Mouse (Mus musculus) G1E (cell line): ENCODE data around the gene Dbil5.

Experiments used
- CTCF ChIP-seq: IDR thresholded peaks from 2 replicates; pipeline ENCODE4 v1.5.1; 2012; ENCODE audit warnings: low read depth, low read length, inconsistent platforms, mixed read lengths
- GATA1 ChIP-seq: IDR thresholded peaks from 2 replicates; pipeline ENCODE4 v1.6.1; 2012; ENCODE audit warnings: borderline replicate concordance, low read length, inconsistent platforms, mixed read lengths
- POLR2AphosphoS5 ChIP-seq: IDR thresholded peaks from 2 replicates; pipeline ENCODE4 v1.6.1; 2012; ENCODE audit warnings: low read depth, low read length, inconsistent platforms; ENCODE audit not compliant: insufficient replicate concordance

GRCm38 (mm10) chr11:76180146-76180540 lies 37.3 kb upstream of the Dbil5 start:
- TF ChIP-seq POLR2AphosphoS5 (no peak), CTCF (no peak), GATA1 (no peak)
